Mouse (Mus musculus): ENCODE results near the gene Pde4a. TPM values are rescaled to one million over a fixed set of nuclear protein-coding genes. Genes with fewer than 3 reads are reported as not detected.

Gene Pde4a
- polyA plus RNA-seq, 1 experiment from 2014 or later: 11.7 TPM

DNA sequence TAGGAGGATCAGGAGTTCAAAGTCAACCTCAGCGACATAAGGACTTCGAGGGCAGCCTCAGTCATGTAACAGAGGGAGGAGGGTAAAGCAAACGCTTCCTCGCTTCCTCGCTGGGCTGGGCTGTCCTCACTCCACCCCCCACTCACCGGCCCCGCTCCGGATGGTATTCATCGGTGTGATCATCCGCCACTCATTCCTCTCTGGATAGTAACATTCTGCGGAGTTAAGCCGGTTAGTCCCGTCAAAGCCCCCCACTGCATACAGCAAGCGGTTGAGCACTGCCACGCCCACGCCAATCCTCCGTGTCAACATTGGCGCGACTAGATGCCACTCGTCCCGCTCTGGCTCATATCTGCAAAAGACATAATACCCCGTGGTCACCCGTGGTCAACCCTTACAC, 66.0 kb downstream of the Pde4a start:
- Histone ChIP-seq H3K36me3 (peaks cover 62% of the 10 kb centered on the region), H3K9me3 (replicated peaks) (no peaks in the 10 kb centered on the region), H3K4me3 (no peak overlapping the region), H3K27ac (no peak overlapping the region), H3K27me3 (peaks cover 4% of the 10 kb centered on the region; the same call in 1 of the 2 replicates), H3K4me1 (peaks cover 8% of the 10 kb centered on the region), H3K9ac (no peak overlapping the region), H3K4me2 (replicated peaks) (no peak overlapping the region)
- ATAC-seq (ENCODE audit: low FRiP score): no peak
- 50% methylated on average over 23 of the region's 23 CpGs for WGBS

DNA sequence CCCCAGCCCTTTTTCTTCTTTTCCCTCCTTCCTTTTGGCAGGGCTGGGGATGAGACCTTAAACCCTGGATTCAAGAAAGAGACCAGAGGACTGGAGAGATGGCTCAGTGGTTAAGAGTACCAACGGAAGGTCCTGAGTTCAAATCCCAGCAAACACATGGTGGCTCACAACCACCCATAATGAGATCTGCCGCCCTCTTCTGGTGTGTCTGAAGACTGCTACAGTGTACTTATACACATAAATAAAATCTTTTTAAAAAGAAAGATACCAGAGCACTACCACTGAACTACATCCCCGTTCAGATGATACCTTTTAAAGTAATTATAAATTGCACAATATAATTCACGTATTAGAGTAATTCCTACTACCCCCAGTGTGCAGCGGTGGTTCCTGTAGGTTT, 67.4 kb downstream of the Pde4a start:
- ATAC-seq (ENCODE audit: low FRiP score): no peak
- no peak overlapping the region for H3K4me3 ChIP-seq
- H3K9ac ChIP-seq: no peak overlapping the region
- peaks cover 62% of the 10 kb centered on the region for H3K36me3 ChIP-seq
- no peak overlapping the region for H3K27ac ChIP-seq
- 88% methylated on average over 5 of the region's 5 CpGs for WGBS
- H3K9me3 ChIP-seq (replicated peaks): no peaks in the 10 kb centered on the region
- peaks cover 16% of the 10 kb centered on the region for H3K4me1 ChIP-seq
- H3K4me2 ChIP-seq (replicated peaks): no peak overlapping the region
- no peaks in the 10 kb centered on the region for H3K27me3 ChIP-seq

DNA sequence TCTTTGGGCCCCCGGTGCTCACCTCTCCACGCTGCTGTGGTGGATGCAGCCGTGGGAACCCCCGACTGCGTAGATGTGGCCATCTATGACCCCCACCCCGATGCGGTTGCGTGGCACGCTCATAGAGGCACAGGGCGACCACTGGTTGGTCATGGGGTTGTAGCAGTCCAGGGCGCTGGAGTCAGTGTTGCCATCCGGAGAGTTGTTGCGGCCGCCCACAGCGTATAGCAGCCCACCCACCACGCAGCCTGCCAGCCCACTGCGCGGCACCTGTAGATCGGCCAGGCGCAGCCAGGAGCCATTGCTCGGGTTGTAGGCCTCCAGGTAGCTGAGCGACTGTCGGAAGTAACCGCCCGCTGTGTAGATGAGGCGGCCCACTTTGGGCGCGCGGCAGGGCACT, 67.9 kb downstream of the Pde4a start:
- Histone ChIP-seq H3K9ac (no peak overlapping the region), H3K9me3 (replicated peaks) (no peaks in the 10 kb centered on the region), H3K27me3 (no peaks in the 10 kb centered on the region), H3K36me3 (peaks cover 62% of the 10 kb centered on the region), H3K4me2 (replicated peaks) (no peak overlapping the region), H3K27ac (no peak overlapping the region), H3K4me1 (peaks cover 17% of the 10 kb centered on the region), H3K4me3 (no peak overlapping the region)
- ATAC-seq (ENCODE audit: low FRiP score): no peak
- WGBS: 87% methylated on average over 29 of the region's 29 CpGs

DNA sequence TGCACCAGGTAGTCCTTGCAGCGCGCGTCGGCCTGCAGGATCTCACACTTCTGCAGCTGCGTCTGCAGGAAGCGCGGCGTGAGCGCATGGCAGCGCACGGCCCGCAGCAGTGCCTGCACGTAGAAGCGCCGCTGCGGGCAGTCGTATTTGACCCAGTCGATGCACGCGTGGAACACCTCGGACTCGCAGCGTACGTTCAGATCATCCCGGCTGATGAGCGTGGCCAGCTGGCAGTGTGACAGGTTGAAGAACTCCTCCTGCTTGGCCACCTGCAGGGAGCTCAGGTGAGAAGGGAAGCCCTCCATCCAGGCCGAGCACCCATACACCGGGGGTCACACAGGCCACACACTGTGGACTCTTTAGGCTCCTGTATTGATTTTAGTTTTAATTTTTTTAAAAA, 68.3 kb downstream of the Pde4a start:
- Histone ChIP-seq H3K9me3 (replicated peaks) (no peaks in the 10 kb centered on the region), H3K9ac (no peak overlapping the region), H3K4me2 (replicated peaks) (no peak overlapping the region), H3K4me1 (peaks cover 17% of the 10 kb centered on the region), H3K4me3 (no peak overlapping the region), H3K27me3 (no peaks in the 10 kb centered on the region), H3K27ac (no peak overlapping the region), H3K36me3 (peaks cover 61% of the 10 kb centered on the region)
- 70% methylated on average over 28 of the region's 28 CpGs for WGBS
- ATAC-seq (ENCODE audit: low FRiP score): no peak

DNA sequence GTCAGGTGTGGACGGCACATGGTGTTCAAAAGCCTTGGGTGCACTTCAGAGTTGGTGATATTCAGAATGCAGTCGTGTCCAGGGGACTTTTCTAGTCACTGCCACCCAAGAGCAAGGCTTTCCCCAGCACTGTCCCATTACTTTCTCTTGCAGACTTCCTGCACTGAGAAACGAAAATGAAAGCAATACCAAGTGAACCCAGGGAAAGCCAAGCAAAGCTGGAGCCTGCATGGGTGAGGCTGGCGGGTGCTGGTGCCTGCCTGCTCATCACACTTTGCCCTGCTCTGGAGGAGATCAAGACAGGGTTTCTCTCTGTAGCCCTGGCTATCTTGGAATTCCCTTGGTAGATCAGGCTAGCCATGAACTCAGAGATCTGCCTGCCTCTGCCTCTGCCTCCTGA, 69.8 kb downstream of the Pde4a start:
- Histone ChIP-seq H3K27ac (no peak overlapping the region), H3K36me3 (peaks cover 46% of the 10 kb centered on the region), H3K9ac (no peak overlapping the region), H3K4me1 (peaks cover 23% of the 10 kb centered on the region), H3K4me3 (no peak overlapping the region), H3K4me2 (replicated peaks) (no peak overlapping the region), H3K27me3 (no peaks in the 10 kb centered on the region), H3K9me3 (replicated peaks) (no peaks in the 10 kb centered on the region)
- no peak for ATAC-seq (ENCODE audit: low FRiP score)
- WGBS: 87% methylated on average over 4 of the region's 4 CpGs

DNA sequence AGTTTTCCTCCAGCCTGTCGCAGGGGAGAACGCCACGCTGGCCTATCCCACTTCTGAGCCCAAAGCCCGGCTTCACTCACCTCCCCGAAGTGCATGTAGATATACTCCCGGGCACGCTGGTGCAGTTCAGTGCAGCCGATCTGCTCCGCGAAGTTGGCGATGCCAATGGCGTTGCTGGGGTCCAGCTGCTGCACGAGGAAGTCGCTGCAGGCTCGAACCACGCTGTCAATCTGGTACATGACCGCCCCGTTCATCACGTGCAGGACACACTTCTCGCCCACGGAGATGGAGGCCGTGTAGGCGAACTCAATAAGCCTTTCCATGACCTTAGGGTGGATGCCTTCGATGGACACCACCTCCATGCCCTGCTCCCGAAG, 71.5 kb downstream of the Pde4a start:
- ATAC-seq (ENCODE audit: low FRiP score): no peak
- Histone ChIP-seq H3K36me3 (peaks cover 32% of the 10 kb centered on the region), H3K4me2 (replicated peaks) (peak overlapping the region; percentile 63), H3K4me1 (peaks cover 23% of the 10 kb centered on the region), H3K4me3 (peak overlapping the region; percentile 92; the same call in 1 of the 2 replicates), H3K27me3 (peaks cover 8% of the 10 kb centered on the region), H3K9ac (peak overlapping the region; percentile 98; the same call in 1 of the 2 replicates), H3K27ac (peak overlapping the region; percentile 93), H3K9me3 (replicated peaks) (no peaks in the 10 kb centered on the region)
- WGBS: 81% methylated on average over 25 of the region's 25 CpGs

DNA sequence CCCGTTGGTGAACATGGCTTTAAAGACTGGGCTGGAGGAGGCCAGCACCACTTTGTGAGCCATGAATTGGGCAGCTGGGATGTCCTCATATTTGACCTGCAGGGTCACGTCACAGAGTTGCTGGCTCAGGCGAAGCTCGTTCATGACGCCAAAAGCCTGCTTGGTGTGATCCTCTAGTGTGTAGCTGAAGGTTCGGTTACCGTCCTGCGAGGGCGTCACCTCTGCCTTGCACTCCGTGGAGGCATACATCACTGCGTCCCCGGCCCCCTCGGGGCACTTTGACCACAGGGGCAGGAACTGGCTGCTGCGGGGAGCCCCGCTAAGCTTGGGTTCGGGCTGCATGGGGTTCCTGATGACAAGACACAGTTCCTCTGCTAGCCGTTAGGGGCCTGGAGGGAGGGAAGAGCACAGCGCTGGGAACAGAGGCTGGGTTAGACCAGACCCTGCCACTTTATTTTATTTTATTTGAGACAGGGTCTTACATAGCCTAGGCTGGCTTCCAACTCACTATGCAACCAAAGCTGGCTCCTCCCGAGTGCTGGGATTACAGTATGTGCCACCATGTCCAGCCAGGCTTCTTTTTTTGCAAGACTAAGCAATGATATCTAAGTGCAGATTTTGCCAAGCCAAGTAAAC, 72.0 kb downstream of the Pde4a start:
- WGBS: 16% methylated on average over 19 of the region's 19 CpGs
- peak; percentile 30; the same call in 1 of the 2 replicates for ATAC-seq (ENCODE audit: low FRiP score)
- Histone ChIP-seq H3K4me1 (peaks cover 23% of the 10 kb centered on the region), H3K4me3 (peak overlapping the region; percentile 92), H3K4me2 (replicated peaks) (peak overlapping the region; percentile 63), H3K9ac (peak overlapping the region; percentile 98), H3K27ac (peak overlapping the region; percentile 93), H3K36me3 (peaks cover 30% of the 10 kb centered on the region), H3K9me3 (replicated peaks) (no peaks in the 10 kb centered on the region), H3K27me3 (peaks cover 13% of the 10 kb centered on the region)

DNA sequence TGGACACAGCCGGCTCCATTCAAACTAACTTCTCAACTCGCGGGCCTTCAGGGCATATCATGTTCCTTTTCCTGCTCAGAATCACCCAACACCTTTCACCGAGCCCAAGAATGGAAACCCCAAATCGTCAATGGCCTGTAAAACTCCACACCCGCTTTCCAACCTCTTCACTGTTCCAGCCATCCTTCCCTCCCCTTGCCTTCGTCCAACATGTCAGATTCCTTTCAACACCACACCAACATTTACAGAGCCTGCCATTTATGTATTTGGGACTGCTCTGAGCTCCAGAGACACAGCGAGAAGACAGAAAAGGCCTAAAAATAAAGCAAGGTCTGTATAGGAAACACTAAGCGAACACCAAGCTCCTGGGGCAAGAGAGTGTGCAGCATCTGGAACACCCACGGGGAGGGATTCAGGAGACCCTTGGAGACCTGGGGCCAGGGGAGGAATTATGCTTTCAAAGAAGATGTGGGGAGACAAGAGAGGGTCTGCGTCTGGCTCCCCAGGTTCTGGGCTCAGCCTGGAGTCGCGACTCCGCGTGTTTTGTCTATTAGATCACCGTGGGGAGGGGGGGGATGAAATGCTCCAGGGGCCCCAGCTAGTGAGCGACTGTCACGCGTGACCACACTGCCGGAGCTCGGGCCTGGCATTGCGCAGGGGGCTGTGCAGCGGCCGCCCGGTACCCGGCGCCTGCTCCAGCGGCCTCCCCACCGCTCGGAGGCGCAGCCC, 72.7 kb downstream of the Pde4a start:
- Histone ChIP-seq H3K4me1 (peaks cover 23% of the 10 kb centered on the region), H3K9me3 (replicated peaks) (no peaks in the 10 kb centered on the region), H3K9ac (peak overlapping the region; percentile 98), H3K4me3 (peak overlapping the region; percentile 92), H3K36me3 (peaks cover 23% of the 10 kb centered on the region), H3K27ac (peak overlapping the region; percentile 93), H3K27me3 (peaks cover 20% of the 10 kb centered on the region), H3K4me2 (replicated peaks) (peak overlapping the region; percentile 63)
- no peak; the same call in none of the 2 replicates for ATAC-seq (ENCODE audit: low FRiP score)
- 3% methylated on average over 31 of the region's 31 CpGs for WGBS

DNA sequence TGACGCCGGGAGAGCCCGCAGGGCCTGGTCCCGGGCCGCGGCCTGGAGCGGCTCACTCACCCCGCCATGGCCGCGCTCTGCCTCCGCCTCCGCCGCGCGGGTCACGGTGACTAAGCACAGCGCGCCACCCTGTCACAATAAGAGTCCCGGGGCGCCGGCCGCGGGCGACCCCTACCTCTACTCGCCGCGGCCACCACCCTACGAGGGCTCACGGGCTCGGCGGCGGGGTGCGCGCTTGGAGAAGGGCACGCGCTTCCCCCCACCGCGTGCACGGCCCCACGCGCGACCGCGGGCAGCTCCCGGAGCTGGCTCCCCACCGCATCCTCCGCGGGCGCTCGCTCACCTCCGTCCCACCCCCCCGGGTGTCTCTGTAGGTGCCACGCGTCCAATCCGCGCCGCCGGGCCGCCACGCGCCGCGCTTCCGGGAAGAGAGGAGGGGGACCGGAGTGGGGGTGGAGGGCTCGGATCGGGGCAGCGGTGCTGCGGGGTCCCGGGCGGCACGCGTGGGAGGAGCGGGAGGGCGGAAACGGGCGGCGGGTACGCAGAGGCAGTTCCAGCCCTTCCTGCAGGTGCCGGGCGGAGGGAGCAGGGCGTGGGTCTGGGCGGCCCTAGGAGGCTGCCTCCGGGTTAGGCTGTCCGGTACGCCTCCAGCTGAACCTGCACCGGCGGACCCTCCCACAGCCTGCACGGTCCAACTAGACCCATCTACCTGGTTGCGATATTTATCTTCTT, 73.4 kb downstream of the Pde4a start, which contains the start of gene Keap1:
Gene Keap1, minus strand, starts transcription at position 629 of the 732 bp plus-strand sequence.
- peaks cover 27% of the 10 kb centered on the region for H3K27me3 ChIP-seq
- peak within 1 kb of the TSS; percentile 93 for H3K27ac ChIP-seq
- H3K4me1 ChIP-seq: peaks cover 25% of the 10 kb centered on the region
- WGBS: 1% methylated on average over 84 of the region's 90 CpGs
- peak within 1 kb of the TSS; percentile 63 for H3K4me2 ChIP-seq (replicated peaks)
- H3K9me3 ChIP-seq (replicated peaks): no peaks in the 10 kb centered on the region
- H3K9ac ChIP-seq: peak within 1 kb of the TSS; percentile 98
- peaks cover 16% of the 10 kb centered on the region for H3K36me3 ChIP-seq
- ATAC-seq (ENCODE audit: low FRiP score): peak; percentile 89
- H3K4me3 ChIP-seq: peak within 1 kb of the TSS; percentile 92

DNA sequence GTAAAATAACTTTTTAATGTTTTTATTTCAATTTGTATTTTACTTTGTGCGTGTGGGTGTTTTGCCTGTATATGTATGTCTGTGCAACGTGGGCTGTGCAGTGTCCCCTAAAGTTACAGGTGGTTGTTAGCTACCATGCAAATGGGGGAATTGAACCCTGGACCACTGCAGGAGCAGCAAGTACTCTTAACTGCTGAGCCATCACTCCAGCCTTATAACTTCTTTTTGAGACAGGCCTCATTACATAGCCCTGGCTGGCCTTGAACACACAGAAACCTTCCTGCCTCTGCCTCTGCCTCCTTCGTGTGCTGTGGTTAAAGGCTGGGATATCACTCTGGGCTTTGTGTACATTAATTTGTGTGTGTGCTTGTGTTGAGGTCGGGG, 73.9 kb downstream of the Pde4a start:
- Histone ChIP-seq H3K9me3 (replicated peaks) (no peaks in the 10 kb centered on the region), H3K27ac (peak overlapping the region; percentile 93; the same call in 1 of the 2 replicates), H3K27me3 (peaks cover 33% of the 10 kb centered on the region), H3K4me1 (peaks cover 31% of the 10 kb centered on the region), H3K4me2 (replicated peaks) (peak overlapping the region; percentile 63), H3K4me3 (peak overlapping the region; percentile 92), H3K9ac (peak overlapping the region; percentile 98), H3K36me3 (peaks cover 12% of the 10 kb centered on the region)
- WGBS: 45% methylated on average over 4 of the region's 4 CpGs
- ATAC-seq (ENCODE audit: low FRiP score): no peak

DNA sequence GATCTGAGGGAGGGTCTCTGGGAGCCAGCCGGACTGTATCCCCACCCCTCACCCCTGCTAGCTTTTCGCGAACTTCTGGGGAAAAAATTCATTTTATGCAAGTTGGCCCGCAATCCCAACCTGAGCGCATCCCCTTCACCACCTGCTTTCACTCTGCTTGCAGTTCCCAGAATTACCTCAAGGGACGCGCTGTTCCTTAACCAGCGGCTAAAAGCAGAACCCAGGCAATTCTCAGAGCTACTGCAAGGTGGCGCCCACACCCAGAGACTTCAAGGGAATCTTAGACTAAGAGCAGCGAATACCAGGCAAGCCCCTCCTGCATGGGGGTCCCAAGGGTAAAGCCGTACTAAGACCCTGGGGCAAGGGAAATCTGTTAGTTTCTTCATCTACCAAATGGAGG, 75.8 kb downstream of the Pde4a start:
- H3K4me1 ChIP-seq: peaks cover 38% of the 10 kb centered on the region
- H3K36me3 ChIP-seq: no peaks in the 10 kb centered on the region
- WGBS: 5% methylated on average over 11 of the region's 11 CpGs
- H3K9me3 ChIP-seq (replicated peaks): no peaks in the 10 kb centered on the region
- ATAC-seq (ENCODE audit: low FRiP score): no peak
- peaks cover 52% of the 10 kb centered on the region for H3K27me3 ChIP-seq
- H3K4me2 ChIP-seq (replicated peaks): no peak overlapping the region
- no peak overlapping the region for H3K4me3 ChIP-seq
- H3K9ac ChIP-seq: no peak overlapping the region
- no peak overlapping the region for H3K27ac ChIP-seq

DNA sequence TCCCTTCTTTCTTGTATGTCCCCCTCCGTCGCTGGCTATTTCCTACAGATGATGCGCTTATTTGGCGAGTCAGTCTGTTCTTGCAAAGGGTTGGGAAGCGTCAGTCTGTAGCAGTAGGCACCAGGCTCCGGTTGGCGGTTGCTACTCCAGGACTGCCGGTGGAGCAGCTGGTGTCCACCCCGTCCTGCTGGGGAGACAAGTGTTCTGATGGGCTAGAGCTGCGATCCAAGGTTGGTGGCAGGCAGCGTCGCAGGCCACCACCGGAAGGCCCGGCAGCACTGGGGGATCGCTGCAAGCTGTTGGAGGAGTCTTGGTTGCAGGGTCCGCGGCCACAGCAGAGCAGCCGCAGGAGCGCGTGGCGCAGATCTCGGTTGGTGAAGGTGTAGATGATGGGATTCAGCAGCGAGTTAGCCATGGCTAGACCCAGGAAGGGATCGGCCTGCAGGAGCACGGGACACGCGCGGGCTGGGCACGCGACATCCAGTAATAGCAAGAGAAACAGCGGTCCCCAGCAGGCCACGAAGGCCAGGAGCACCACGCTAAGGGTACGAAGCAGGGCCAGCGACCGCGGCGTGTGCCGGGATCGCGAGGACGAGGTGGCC, 78.4 kb downstream of the Pde4a start:
- WGBS: 5% methylated on average over 42 of the region's 42 CpGs
- Histone ChIP-seq H3K27ac (peak overlapping the region; percentile 23), H3K4me3 (peak overlapping the region; percentile 42), H3K27me3 (peaks cover 77% of the 10 kb centered on the region), H3K36me3 (no peaks in the 10 kb centered on the region), H3K9ac (peak overlapping the region; percentile 55), H3K4me2 (replicated peaks) (peak overlapping the region; percentile 73), H3K4me1 (peaks cover 28% of the 10 kb centered on the region), H3K9me3 (replicated peaks) (no peaks in the 10 kb centered on the region)
- ATAC-seq (ENCODE audit: low FRiP score): no peak

Data from hindbrain, embryonic 12.5 days (tissue).